Comparison of ENCODE assay signal across 24 mouse cellular contexts in genomic region chr13:38333496-38333895, GRCm38 (mm10). TPM values are rescaled to one million over a fixed set of nuclear protein-coding genes. Genes with fewer than 3 reads are reported as not detected.
A peak's percentile ranks its signal among the peaks of the same experiment; 100 is the strongest.
DNase-seq lines count a peak whose midpoint lies in the region; ATAC-seq and TF ChIP-seq lines count a peak whose summit lies in the region.
"Had no signal": no experiment of that assay in that cellular context is flagged by ENCODE, and none has a peak within 500 bp of the region (broad histone marks: within the 10 kb centered on the region; RNA-seq: fewer than 3 reads in every experiment).

No protein-coding gene starts in this region.

- WGBS in forebrain, embryonic 15.5 days, result 69% methylated on average over 5 of the region's 5 CpGs
- WGBS in forebrain, embryonic 10.5 days, result 97% methylated on average over 5 of the region's 5 CpGs
- 59% methylated on average over 5 of the region's 5 CpGs for WGBS in lung, embryonic 14.5 days
- 66% methylated on average over 5 of the region's 5 CpGs for WGBS in forebrain, postnatal 0 days

- no peak for TF ChIP-seq CTCF in lung, embryonic 14.5 days (IDR thresholded peaks at IDR 0.05; ENCODE audit: low read depth)
- TF ChIP-seq CTCF in brain, embryonic 14.5 days (IDR thresholded peaks at IDR 0.05; ENCODE audit: borderline replicate concordance, extremely low read depth, insufficient read depth, insufficient read length), result no peak
- no peak for TF ChIP-seq CTCF in forebrain, postnatal 0 days (IDR thresholded peaks at IDR 0.05; ENCODE audit: low read depth)

- H3K36me3 ChIP-seq in forebrain, embryonic 15.5 days, result no peaks in the 10 kb centered on the region
- no peaks in the 10 kb centered on the region for H3K36me3 ChIP-seq in forebrain, embryonic 10.5 days (replicated peaks)
- H3K36me3 ChIP-seq in lung, embryonic 14.5 days (ENCODE audit: insufficient read depth), result no peaks in the 10 kb centered on the region
- no peaks in the 10 kb centered on the region for H3K36me3 ChIP-seq in forebrain, postnatal 0 days (ENCODE audit: insufficient read depth)
- H3K36me3 ChIP-seq: embryonic facial prominence, embryonic 15.5 days; hindbrain, embryonic 10.5 days had no signal

- 0 out of 2 replicates have a peak, but pooled peaks cover 3% of the 10 kb centered on the region for H3K4me1 ChIP-seq in forebrain, embryonic 15.5 days
- no peaks in the 10 kb centered on the region for H3K4me1 ChIP-seq in forebrain, embryonic 10.5 days
- no peaks in the 10 kb centered on the region for H3K4me1 ChIP-seq in lung, embryonic 14.5 days (ENCODE audit: insufficient read depth)
- no peaks in the 10 kb centered on the region for H3K4me1 ChIP-seq in forebrain, postnatal 0 days (ENCODE audit: insufficient read depth)
- H3K4me1 ChIP-seq: embryonic facial prominence, embryonic 15.5 days; heart, embryonic 12.5 days; hindbrain, embryonic 10.5 days had no signal

- H3K27ac ChIP-seq in forebrain, embryonic 15.5 days (replicated peaks), result no peak overlapping the region
- no peak overlapping the region for H3K27ac ChIP-seq in forebrain, embryonic 10.5 days
- H3K27ac ChIP-seq in lung, embryonic 14.5 days (ENCODE audit: low read depth), result no peak overlapping the region
- no peak overlapping the region for H3K27ac ChIP-seq in forebrain, postnatal 0 days (ENCODE audit: low read depth, low read length)
- H3K27ac ChIP-seq: embryonic facial prominence, embryonic 15.5 days; gastrocnemius, adult 2 months; hindbrain, embryonic 10.5 days; hindbrain, embryonic 14.5 days had no signal

- H3K4me3 ChIP-seq in forebrain, embryonic 15.5 days, result no peak overlapping the region
- no peak overlapping the region for H3K4me3 ChIP-seq in forebrain, embryonic 10.5 days
- no peak overlapping the region for H3K4me3 ChIP-seq in lung, embryonic 14.5 days (ENCODE audit: low read depth, low read length)
- no peak overlapping the region for H3K4me3 ChIP-seq in forebrain, postnatal 0 days (ENCODE audit: low read depth, low read length)
- H3K4me3 ChIP-seq: embryonic facial prominence, embryonic 15.5 days; erythroblast, embryonic 14.5 days; gastrocnemius, adult 2 months; heart, embryonic 12.5 days; hindbrain, embryonic 10.5 days had no signal

- no peak overlapping the region for H3K9ac ChIP-seq in forebrain, embryonic 15.5 days (replicated peaks)
- H3K9ac ChIP-seq in lung, embryonic 14.5 days, result no peak overlapping the region
- no peak overlapping the region for H3K9ac ChIP-seq in forebrain, postnatal 0 days
- H3K9ac ChIP-seq: embryonic facial prominence, embryonic 15.5 days; heart, embryonic 12.5 days; hindbrain, embryonic 14.5 days had no signal

- peak; percentile 78 for ATAC-seq in forebrain, embryonic 15.5 days (replicated peaks)
- no peak; the same call in 1 of the 2 replicates for ATAC-seq in lung, embryonic 14.5 days (ENCODE audit: insufficient read depth)
- ATAC-seq in forebrain, postnatal 0 days, result peak; percentile 85
- ATAC-seq: activated CD4-positive, CD25-positive, alpha-beta regulatory T cell, adult 4 months; Patski had no signal

- no peaks in the 10 kb centered on the region for H3K9me3 ChIP-seq in forebrain, embryonic 15.5 days
- peaks cover 7% of the 10 kb centered on the region for H3K9me3 ChIP-seq in forebrain, embryonic 10.5 days
- no peaks in the 10 kb centered on the region for H3K9me3 ChIP-seq in lung, embryonic 14.5 days (ENCODE audit: low read depth, low read length)
- no peaks in the 10 kb centered on the region for H3K9me3 ChIP-seq in forebrain, postnatal 0 days (ENCODE audit: low read length)
- H3K9me3 ChIP-seq: embryonic facial prominence, embryonic 15.5 days had no signal

- H3K27me3 ChIP-seq in forebrain, embryonic 15.5 days, result no peaks in the 10 kb centered on the region
- H3K27me3 ChIP-seq in forebrain, embryonic 10.5 days (ENCODE audit: poor library complexity, severe bottlenecking), result no peaks in the 10 kb centered on the region
- no peaks in the 10 kb centered on the region for H3K27me3 ChIP-seq in lung, embryonic 14.5 days (ENCODE audit: insufficient read depth, low read length)
- no peaks in the 10 kb centered on the region; the same call in 1 of the 2 replicates for H3K27me3 ChIP-seq in forebrain, postnatal 0 days (ENCODE audit: insufficient read depth, low read length)
- H3K27me3 ChIP-seq: CH12.LX; embryonic facial prominence, embryonic 15.5 days; heart, embryonic 12.5 days; Patski had no signal

- H3K4me2 ChIP-seq in forebrain, embryonic 15.5 days (replicated peaks), result no peak overlapping the region
- H3K4me2 ChIP-seq in lung, embryonic 14.5 days, result no peak overlapping the region
- no peak overlapping the region for H3K4me2 ChIP-seq in forebrain, postnatal 0 days (ENCODE audit: low read depth)
- H3K4me2 ChIP-seq: embryonic facial prominence, embryonic 15.5 days; heart, embryonic 12.5 days; hindbrain, embryonic 14.5 days had no signal

- no peak for DNase-seq in forebrain, embryonic 10.5 days (ENCODE audit: extremely low spot score, low spot score)
- peak; percentile 74 for DNase-seq in lung, embryonic 14.5 days
- no peak for DNase-seq in lung, postnatal 36 days
- DNase-seq in brain, embryonic 14.5 days (ENCODE audit: low read depth), result peak; percentile 76
- peak; percentile 76 for DNase-seq in forebrain, postnatal 0 days
- DNase-seq: adrenal gland, adult 2 months; adrenal gland, postnatal 25 days; cerebellum, adult 11 months; cerebellum, adult 8-10 months; cerebellum, postnatal 14 days; embryo, embryonic 11 days; gastrocnemius, adult 2 months; gastrocnemius, postnatal 25 days had no signal

- TF ChIP-seq POLR2A in brain, embryonic 14.5 days (IDR thresholded peaks at IDR 0.05; ENCODE audit: borderline replicate concordance, extremely low read depth, insufficient read depth, insufficient read length, poor library complexity, severe bottlenecking), result no peak

RNA-seq across cellular contexts. Expression of gene Bmp6, which starts 11.4 kb away (rescaled TPM):
- 1.8 and 1.9 TPM in 2 replicates for polyA plus RNA-seq in forebrain, embryonic 15.5 days (2015; fragmentation: Nextera tagmentation; extraction: Ambion mirVana)
- polyA plus RNA-seq in forebrain, embryonic 10.5 days (2016; fragmentation: Nextera tagmentation; extraction: Ambion mirVana), result 2.5 and 2.9 TPM in 2 replicates
- polyA plus RNA-seq in lung, embryonic 14.5 days (2014; fragmentation: Nextera tagmentation; extraction: Ambion mirVana), result 1.1 and 1.4 TPM in 2 replicates
- 8.2 and 12.8 TPM in 2 replicates for polyA plus RNA-seq in brain, embryonic 14.5 days (2012; rRNA removed)
- total RNA-seq in forebrain, postnatal 0 days (2014; rRNA removed), result 8.5 and 16.3 TPM in 2 replicates
- 3.8 TPM in 2 replicates for polyA plus RNA-seq in forebrain, postnatal 0 days (2015; fragmentation: Nextera tagmentation; extraction: Ambion mirVana)
- total RNA-seq: common myeloid progenitor, adult 5-6 weeks; granulocyte monocyte progenitor cell, adult 5-6 weeks had no signal
- polyA plus RNA-seq: activated CD4-positive, CD25-positive, alpha-beta regulatory T cell, adult 4 months; erythroblast, embryonic 14.5 days had no signal

Comparison
In these comparisons a context has a peak if more than half of its experiments do, and no peak if none do; other contexts are left out.
1. DNase-seq: peak in lung, embryonic 14.5 days (single experiment), brain, embryonic 14.5 days (single experiment) and forebrain, postnatal 0 days (single experiment); none in forebrain, embryonic 10.5 days (single experiment) and lung, postnatal 36 days (single experiment).